Mouse (Mus musculus) forebrain, postnatal 0 days (tissue): ENCODE results near the gene Cdc14b. TPM values are rescaled to one million over a fixed set of nuclear protein-coding genes. Genes with fewer than 3 reads are reported as not detected.

Experiments used
- ATAC-seq: fragments of 200-750 bp; cut with Nextera tagmentation; 2 replicates; pipeline ENCODE4 v1.8.0; 2017; ENCODE audit warnings: mild to moderate bottlenecking, moderate library complexity
- DNase-seq: peaks from one replicate; pipeline ENCODE4 v3.0.0-alpha.2; 2015
- H3K27ac ChIP-seq: fragments of 300-500 bp; sonication (generic); 2 replicates; pipeline ENCODE4 v1.5.1; 2014; ENCODE audit warnings: low read depth, mild to moderate bottlenecking, antibody characterized with exemption, low read length, moderate library complexity, mixed read lengths
- H3K27me3 ChIP-seq: fragments of 300-500 bp; sonication (generic); 2 replicates; pipeline ENCODE4 v1.6.1; 2014; ENCODE audit warnings: mild to moderate bottlenecking, low read length, mixed read lengths; ENCODE audit not compliant: insufficient read depth
- H3K36me3 ChIP-seq: fragments of 300-500 bp; sonication (generic); 2 replicates; pipeline ENCODE4 v1.6.1; 2014; ENCODE audit warnings: mild to moderate bottlenecking, moderate library complexity; ENCODE audit not compliant: insufficient read depth
- H3K4me1 ChIP-seq: fragments of 300-500 bp; sonication (generic); 2 replicates; pipeline ENCODE4 v1.6.1; 2014; ENCODE audit warnings: antibody characterized with exemption; ENCODE audit not compliant: insufficient read depth
- H3K4me2 ChIP-seq: fragments of 300-500 bp; sonication (generic); 2 replicates; pipeline ENCODE4 v1.6.1; 2014; ENCODE audit warnings: low read depth, mild to moderate bottlenecking, moderate library complexity
- H3K4me3 ChIP-seq: fragments of 300-500 bp; sonication (generic); 2 replicates; pipeline ENCODE4 v1.5.1; 2014; ENCODE audit warnings: low read depth, low read length, mixed read lengths
- H3K9ac ChIP-seq: fragments of 300-500 bp; sonication (generic); 2 replicates; pipeline ENCODE4 v1.6.1; 2014; ENCODE audit warnings: mild to moderate bottlenecking
- H3K9me3 ChIP-seq: fragments of 300-500 bp; sonication (generic); 2 replicates; pipeline ENCODE4 v1.6.1; 2016; ENCODE audit warnings: low read length
- CTCF ChIP-seq: sonication (generic); IDR thresholded peaks from 2 replicates; pipeline ENCODE4 v1.5.1; 2016; ENCODE audit warnings: antibody characterized with exemption, control low read depth, low read depth
- WGBS: fragments of 180-500 bp; shearing (Covaris S2); extraction: QIAGEN DNeasy Blood & Tissue Kit; methylation state at CpG from one replicate; pipeline ENCODE4 v1.1.7; 2014; 5-methylcytosine and 5-hydroxymethylcytosine counted together
- polyA plus RNA-seq: library from polyadenylated mRNA; unstranded; fragments of >200 nt; fragmentation: Nextera tagmentation; extraction: Ambion mirVana; gene quantifications from 2 replicates; pipeline ENCODE4 v1.2.1, GENCODE M21; 2015
- total RNA-seq: library from RNA; depleted of rRNA; stranded (reverse); fragments of >200 nt; gene quantifications from 2 replicates; pipeline ENCODE4 v1.2.3, GENCODE M21; 2014

The Cdc14b gene
- total and polyA plus RNA-seq, 2 experiments from 2014 or later = 0.75 to 3.0 TPM

DNA sequence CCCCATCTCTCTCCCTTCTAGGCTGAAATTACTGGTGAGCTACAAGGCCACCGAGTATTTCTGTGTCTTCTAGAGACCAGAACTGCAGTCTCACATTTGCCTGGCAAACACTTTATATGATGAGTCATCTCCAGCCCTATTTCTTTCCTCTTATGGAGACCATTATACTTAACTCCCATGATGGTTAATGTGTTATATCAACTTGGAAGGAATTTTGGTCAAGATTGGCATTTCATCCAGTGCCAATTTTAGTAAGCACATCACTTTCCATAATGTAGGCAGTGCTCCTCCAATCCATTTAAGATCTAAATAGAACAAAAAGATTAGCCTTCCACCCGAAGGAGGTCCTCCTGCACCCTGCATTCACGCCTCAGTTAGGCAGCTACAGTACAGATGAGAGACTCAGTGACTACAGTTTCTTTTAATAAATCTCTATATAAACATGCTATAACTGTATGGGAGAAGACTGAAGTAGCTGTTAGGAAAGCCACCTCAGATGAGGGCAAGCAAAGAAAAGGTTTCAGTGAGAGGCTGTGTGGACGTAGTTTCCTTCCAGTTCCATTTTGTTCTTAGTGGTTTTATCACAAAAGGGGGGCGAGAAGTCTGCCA, 63.0 kb downstream of the Cdc14b start:
- Histone ChIP-seq H3K4me2 (no peak overlapping the region), H3K36me3 (no peaks in the 10 kb centered on the region), H3K27me3 (no peaks in the 10 kb centered on the region), H3K27ac (no peak overlapping the region), H3K9ac (no peak overlapping the region), H3K9me3 (no peaks in the 10 kb centered on the region), H3K4me1 (no peaks in the 10 kb centered on the region), H3K4me3 (no peak overlapping the region)
- ATAC-seq (no peak), DNase-seq (no peak)
- 82% methylated on average over 5 of the region's 5 CpGs for WGBS
- TF ChIP-seq CTCF = no peak

GRCm38 (mm10) chr13:64208146-64208545, 66.9 kb downstream of the Cdc14b start:
- no peak for DNase-seq
- H3K36me3 ChIP-seq = no peaks in the 10 kb centered on the region
- no peak overlapping the region for H3K9ac ChIP-seq
- WGBS = 90% methylated on average over 6 of the region's 6 CpGs
- no peak for ATAC-seq
- TF ChIP-seq CTCF = no peak
- no peaks in the 10 kb centered on the region for H3K27me3 ChIP-seq
- no peaks in the 10 kb centered on the region for H3K9me3 ChIP-seq
- no peaks in the 10 kb centered on the region for H3K4me1 ChIP-seq
- no peak overlapping the region for H3K4me2 ChIP-seq
- no peak overlapping the region for H3K27ac ChIP-seq
- H3K4me3 ChIP-seq = no peak overlapping the region

GRCm38 (mm10) chr13:64205186-64205585, 69.9 kb downstream of the Cdc14b start:
- no peaks in the 10 kb centered on the region for H3K36me3 ChIP-seq
- H3K4me1 ChIP-seq = no peaks in the 10 kb centered on the region
- DNase-seq = no peak
- no peak for ATAC-seq
- H3K4me2 ChIP-seq = no peak overlapping the region
- H3K9ac ChIP-seq = no peak overlapping the region
- no peaks in the 10 kb centered on the region for H3K27me3 ChIP-seq
- WGBS = 56% methylated on average over 2 of the region's 2 CpGs
- TF ChIP-seq CTCF = no peak
- H3K27ac ChIP-seq = no peak overlapping the region
- H3K4me3 ChIP-seq = no peak overlapping the region
- H3K9me3 ChIP-seq = no peaks in the 10 kb centered on the region

- H3K36me3 ChIP-seq = no peaks in the 10 kb centered on the region
- 80% methylated on average over 2 of the region's 2 CpGs for WGBS
- H3K9me3 ChIP-seq = no peaks in the 10 kb centered on the region
- peak; percentile 22; the same call in 1 of the 2 replicates for TF ChIP-seq CTCF
- no peak overlapping the region for H3K9ac ChIP-seq
- H3K27ac ChIP-seq = no peak overlapping the region
- DNase-seq (no peak), ATAC-seq (no peak)
- no peaks in the 10 kb centered on the region for H3K4me1 ChIP-seq
- H3K27me3 ChIP-seq = no peaks in the 10 kb centered on the region
- H3K4me2 ChIP-seq = no peak overlapping the region
- H3K4me3 ChIP-seq = no peak overlapping the region
Measured at GRCm38 (mm10) chr13:64204726-64205125, 70.4 kb downstream of the Cdc14b start.

GRCm38 (mm10) chr13:64200911-64201310, 74.2 kb downstream of the Cdc14b start:
- DNase-seq (no peak), ATAC-seq (no peak)
- no peaks in the 10 kb centered on the region for H3K4me1 ChIP-seq
- H3K4me2 ChIP-seq = no peak overlapping the region
- 98% methylated on average over 4 of the region's 4 CpGs for WGBS
- no peaks in the 10 kb centered on the region for H3K27me3 ChIP-seq
- H3K4me3 ChIP-seq = no peak overlapping the region
- no peaks in the 10 kb centered on the region for H3K9me3 ChIP-seq
- H3K27ac ChIP-seq = no peak overlapping the region
- H3K9ac ChIP-seq = no peak overlapping the region
- H3K36me3 ChIP-seq = no peaks in the 10 kb centered on the region
- TF ChIP-seq CTCF = no peak

DNA sequence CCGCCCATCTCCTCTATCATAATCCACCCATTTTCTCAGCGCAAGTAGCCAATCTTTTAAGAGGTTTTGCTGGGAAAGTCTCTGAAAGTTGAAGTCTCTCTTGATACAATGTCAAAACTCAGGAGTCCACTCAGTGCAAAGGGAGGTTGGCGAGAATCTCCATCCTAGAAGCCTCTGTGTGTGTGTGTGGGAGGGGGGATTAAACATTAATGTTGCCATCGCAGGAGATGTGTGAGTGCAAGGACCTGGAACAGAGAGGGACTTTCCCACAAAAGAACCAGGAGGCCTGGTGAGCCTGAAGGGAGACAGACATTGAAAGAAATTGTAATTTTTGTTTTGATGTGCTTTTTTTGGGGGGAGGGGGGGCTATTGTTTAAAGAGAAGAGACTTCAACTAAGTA, 76.8 kb downstream of the Cdc14b start:
- Histone ChIP-seq H3K4me3 (no peak overlapping the region), H3K27ac (no peak overlapping the region), H3K36me3 (no peaks in the 10 kb centered on the region), H3K27me3 (no peaks in the 10 kb centered on the region), H3K4me1 (no peaks in the 10 kb centered on the region), H3K4me2 (no peak overlapping the region), H3K9ac (no peak overlapping the region), H3K9me3 (no peaks in the 10 kb centered on the region)
- ATAC-seq (no peak), DNase-seq (no peak)
- 91% methylated on average over 4 of the region's 4 CpGs for WGBS
- no peak for TF ChIP-seq CTCF

- ATAC-seq = no peak
- no peak overlapping the region for H3K27ac ChIP-seq
- no peaks in the 10 kb centered on the region for H3K4me1 ChIP-seq
- 86% methylated on average over 6 of the region's 6 CpGs for WGBS
- no peak for DNase-seq
- no peak for TF ChIP-seq CTCF
- H3K9ac ChIP-seq = no peak overlapping the region
- H3K4me2 ChIP-seq = no peak overlapping the region
- H3K9me3 ChIP-seq = no peaks in the 10 kb centered on the region
- H3K36me3 ChIP-seq = no peaks in the 10 kb centered on the region
- no peak overlapping the region for H3K4me3 ChIP-seq
- H3K27me3 ChIP-seq = no peaks in the 10 kb centered on the region
Measured at GRCm38 (mm10) chr13:64197899-64198298, 77.2 kb downstream of the Cdc14b start.
